Mouse (Mus musculus) hindbrain, embryonic 11.5 days (tissue): Measurements from ENCODE around the gene Tox2. TPM values are rescaled to one million over a fixed set of nuclear protein-coding genes. Genes with fewer than 3 reads are reported as not detected.

Experiments used
- ATAC-seq: fragments of 200-750 bp; cut with Nextera tagmentation; 2 replicates; pipeline ENCODE4 v1.8.0; 2017; ENCODE audit warnings: mild to moderate bottlenecking, moderate TSS enrichment, moderate library complexity; ENCODE audit not compliant: low FRiP score
- DNase-seq: peaks from one replicate; pipeline ENCODE4 v3.0.0-alpha.2; 2015; ENCODE audit warnings: low spot score
- H3K27ac ChIP-seq: fragments of 300-500 bp; sonication (generic); 2 replicates; pipeline ENCODE4 v1.5.1; 2014; ENCODE audit warnings: mild to moderate bottlenecking, low read depth, low read length
- H3K27me3 ChIP-seq: fragments of 300-500 bp; sonication (generic); 2 replicates; pipeline ENCODE4 v1.6.1; 2014; ENCODE audit warnings: mild to moderate bottlenecking, low read length, moderate library complexity, mixed read lengths; ENCODE audit not compliant: control insufficient read depth, insufficient read depth
- H3K36me3 ChIP-seq: fragments of 300-500 bp; sonication (generic); 2 replicates; pipeline ENCODE4 v1.6.1; 2014; ENCODE audit warnings: mild to moderate bottlenecking, low read length, moderate library complexity, mixed read lengths; ENCODE audit not compliant: control insufficient read depth, insufficient read depth
- H3K4me1 ChIP-seq: fragments of 300-500 bp; sonication (generic); replicated peaks from 2 replicates; pipeline ENCODE4 v1.6.1; 2014; ENCODE audit warnings: low read length, mixed read lengths; ENCODE audit not compliant: control insufficient read depth, insufficient read depth
- H3K4me2 ChIP-seq: fragments of 300-500 bp; sonication (generic); replicated peaks from 2 replicates; pipeline ENCODE4 v1.6.1; 2014; ENCODE audit warnings: mild to moderate bottlenecking, low read depth, low read length
- H3K4me3 ChIP-seq: fragments of 300-500 bp; sonication (generic); 2 replicates; pipeline ENCODE4 v1.5.1; 2014; ENCODE audit warnings: low read depth, low read length
- H3K9ac ChIP-seq: fragments of 300-500 bp; sonication (generic); 2 replicates; pipeline ENCODE4 v1.6.1; 2014; ENCODE audit warnings: low read depth, low read length
- H3K9me3 ChIP-seq: fragments of 300-500 bp; sonication (generic); 2 replicates; pipeline ENCODE4 v1.6.1; 2016; ENCODE audit warnings: low read length; ENCODE audit not compliant: control insufficient read depth
- WGBS: fragments of 180-500 bp; shearing (Covaris S2); extraction: QIAGEN DNeasy Blood & Tissue Kit; methylation state at CpG from one replicate; pipeline ENCODE4 v1.1.7; 2014; 5-methylcytosine and 5-hydroxymethylcytosine counted together
- polyA plus RNA-seq: library from polyadenylated mRNA; unstranded; fragments of >200 nt; fragmentation: Nextera tagmentation; extraction: Ambion mirVana; gene quantifications from 2 replicates; pipeline ENCODE4 v1.2.1, GENCODE M21; 2014

Tox2 gene
- polyA plus RNA-seq, 1 experiment from 2014 or later = 17.5 TPM

DNA sequence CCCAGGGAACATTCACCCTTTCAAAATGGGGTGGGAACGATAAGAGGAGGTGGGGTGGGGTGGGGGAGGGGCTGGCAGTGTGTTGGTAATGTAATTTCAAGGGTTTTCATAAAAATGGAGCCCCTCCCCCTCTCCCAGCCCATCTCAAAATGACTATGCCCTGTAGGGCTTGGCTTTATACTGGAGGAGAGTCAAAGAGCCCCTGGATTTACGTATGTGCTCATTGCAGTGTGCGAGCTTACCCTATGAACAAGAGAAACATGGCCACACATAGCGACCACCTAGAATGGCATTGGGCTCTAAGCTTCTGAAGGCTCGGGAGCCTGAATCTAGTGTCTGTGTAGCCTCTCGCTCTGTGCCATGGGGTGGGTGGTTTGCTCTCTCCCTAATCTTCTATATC, 51.3 kb downstream of the Tox2 start:
- no peaks in the 10 kb centered on the region for H3K9me3 ChIP-seq
- ATAC-seq (no peak), DNase-seq (no peak)
- no peaks in the 10 kb centered on the region for H3K27me3 ChIP-seq
- H3K36me3 ChIP-seq = no peaks in the 10 kb centered on the region
- WGBS = 88% methylated on average over 6 of the region's 6 CpGs
- H3K4me1 ChIP-seq = no peaks in the 10 kb centered on the region
- H3K4me3 ChIP-seq = no peak overlapping the region
- H3K9ac ChIP-seq = no peak overlapping the region
- no peak overlapping the region for H3K4me2 ChIP-seq
- no peak overlapping the region for H3K27ac ChIP-seq

DNA sequence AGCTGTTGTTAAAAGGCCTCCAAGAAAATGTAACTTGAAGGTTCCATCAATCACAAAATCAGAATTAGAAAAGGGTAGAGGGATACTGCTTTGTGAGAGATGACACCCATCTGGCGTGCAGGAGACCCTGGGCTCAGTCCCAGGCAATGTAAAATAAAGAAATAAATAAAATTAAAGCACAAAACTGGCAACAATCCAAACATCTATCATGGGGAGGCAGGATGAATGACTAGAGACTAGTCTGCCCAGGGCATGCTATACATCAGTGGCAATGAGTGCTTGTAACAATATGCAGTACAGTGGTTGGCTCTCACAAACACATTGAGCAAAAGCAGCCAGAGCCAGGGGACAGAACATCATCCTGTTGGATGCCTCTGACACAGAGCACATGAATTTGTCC, 53.8 kb downstream of the Tox2 start:
- Histone ChIP-seq H3K4me1 (no peaks in the 10 kb centered on the region), H3K36me3 (no peaks in the 10 kb centered on the region), H3K9ac (no peak overlapping the region), H3K27ac (no peak overlapping the region), H3K4me3 (no peak overlapping the region), H3K9me3 (no peaks in the 10 kb centered on the region), H3K27me3 (no peaks in the 10 kb centered on the region), H3K4me2 (no peak overlapping the region)
- DNase-seq = no peak
- 84% methylated on average over 1 of the region's 1 CpGs for WGBS
- no peak for ATAC-seq

DNA sequence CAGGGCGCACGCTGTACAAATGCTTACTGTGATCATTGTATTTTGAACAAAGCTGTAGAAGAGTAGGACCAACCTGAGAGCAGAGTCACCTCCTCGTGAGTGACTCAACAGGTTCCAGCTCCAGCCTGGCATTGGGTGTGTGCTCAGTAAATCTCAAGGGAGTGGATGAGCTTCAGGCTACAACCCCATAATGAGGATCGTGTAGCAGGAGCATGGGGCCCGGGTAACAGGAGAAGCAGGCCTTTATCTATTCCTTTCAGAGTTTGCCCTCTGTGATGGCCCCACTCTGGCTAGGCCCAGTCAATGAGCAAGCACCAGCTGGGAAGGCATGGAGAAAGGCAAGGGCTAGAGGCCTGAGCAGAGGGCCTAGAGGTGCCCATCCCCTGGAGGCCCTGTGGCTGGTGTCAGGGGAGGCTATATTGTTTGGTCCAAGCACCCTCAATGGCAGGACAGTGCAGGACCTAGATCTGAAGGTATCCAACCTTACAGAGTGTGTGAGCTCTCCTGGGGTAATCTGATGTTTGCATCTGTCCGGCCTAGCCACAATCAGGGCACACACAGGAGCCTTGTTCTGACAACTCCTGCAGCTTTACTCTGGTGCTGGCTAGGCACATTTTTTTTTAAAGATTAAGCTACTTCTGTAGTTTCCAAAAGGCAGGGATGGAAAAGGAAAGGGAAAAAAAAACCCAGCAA, 58.6 kb downstream of the Tox2 start:
- no peaks in the 10 kb centered on the region for H3K4me1 ChIP-seq
- H3K27me3 ChIP-seq = no peaks in the 10 kb centered on the region
- ATAC-seq (no peak), DNase-seq (no peak)
- no peak overlapping the region for H3K4me3 ChIP-seq
- WGBS = 74% methylated on average over 6 of the region's 6 CpGs
- H3K9me3 ChIP-seq = no peaks in the 10 kb centered on the region
- H3K9ac ChIP-seq = no peak overlapping the region
- H3K36me3 ChIP-seq = no peaks in the 10 kb centered on the region
- H3K4me2 ChIP-seq = no peak overlapping the region
- H3K27ac ChIP-seq = no peak overlapping the region

DNA sequence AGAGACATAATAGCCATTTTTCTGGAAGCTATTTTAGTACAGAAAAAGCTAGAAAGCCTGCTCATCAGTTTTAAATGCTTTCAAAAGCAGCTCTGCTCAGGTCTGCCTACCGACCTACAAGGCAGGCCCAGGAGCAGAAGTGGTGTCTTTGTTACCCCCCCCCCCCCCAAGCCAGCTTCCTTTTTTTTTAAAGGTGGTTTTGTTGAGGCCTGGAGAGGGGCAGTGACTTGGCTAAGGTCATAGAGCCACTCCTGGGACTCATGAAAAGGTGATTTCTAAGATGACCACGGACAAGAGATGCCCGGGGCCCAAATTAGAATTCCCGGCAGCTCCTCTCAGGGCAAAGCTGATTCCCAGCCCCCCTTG, 59.1 kb downstream of the Tox2 start:
- ATAC-seq (no peak), DNase-seq (no peak)
- 80% methylated on average over 4 of the region's 4 CpGs for WGBS
- H3K9me3 ChIP-seq = no peaks in the 10 kb centered on the region
- H3K4me3 ChIP-seq = no peak overlapping the region
- no peak overlapping the region for H3K27ac ChIP-seq
- no peaks in the 10 kb centered on the region for H3K4me1 ChIP-seq
- no peaks in the 10 kb centered on the region for H3K27me3 ChIP-seq
- H3K4me2 ChIP-seq = no peak overlapping the region
- no peak overlapping the region for H3K9ac ChIP-seq
- H3K36me3 ChIP-seq = no peaks in the 10 kb centered on the region

DNA sequence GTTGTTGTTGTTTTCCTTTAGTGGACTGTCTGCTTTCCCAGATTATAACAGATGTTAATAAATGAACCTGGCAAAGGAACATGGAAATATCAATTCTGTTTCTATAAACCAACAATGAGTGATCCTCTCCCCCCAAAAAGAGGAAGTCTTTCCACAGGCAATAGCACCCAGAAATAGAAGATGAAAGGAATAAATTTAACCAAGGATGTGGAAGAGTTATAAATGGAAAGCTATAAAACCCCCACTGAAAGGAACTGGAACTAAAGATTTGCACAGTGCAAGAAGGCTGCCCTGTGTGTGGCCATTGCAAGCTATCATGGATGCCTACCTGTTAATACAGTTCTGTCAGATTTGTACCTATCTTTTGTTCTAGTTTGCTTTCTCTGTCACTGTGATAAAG, 64.2 kb downstream of the Tox2 start:
- DNase-seq = no peak
- H3K9me3 ChIP-seq = no peaks in the 10 kb centered on the region
- no peak overlapping the region for H3K4me2 ChIP-seq
- no peak overlapping the region for H3K27ac ChIP-seq
- no peaks in the 10 kb centered on the region for H3K27me3 ChIP-seq
- ATAC-seq = no peak
- H3K4me3 ChIP-seq = no peak overlapping the region
- no peaks in the 10 kb centered on the region for H3K4me1 ChIP-seq
- H3K9ac ChIP-seq = no peak overlapping the region
- no peaks in the 10 kb centered on the region for H3K36me3 ChIP-seq

DNA sequence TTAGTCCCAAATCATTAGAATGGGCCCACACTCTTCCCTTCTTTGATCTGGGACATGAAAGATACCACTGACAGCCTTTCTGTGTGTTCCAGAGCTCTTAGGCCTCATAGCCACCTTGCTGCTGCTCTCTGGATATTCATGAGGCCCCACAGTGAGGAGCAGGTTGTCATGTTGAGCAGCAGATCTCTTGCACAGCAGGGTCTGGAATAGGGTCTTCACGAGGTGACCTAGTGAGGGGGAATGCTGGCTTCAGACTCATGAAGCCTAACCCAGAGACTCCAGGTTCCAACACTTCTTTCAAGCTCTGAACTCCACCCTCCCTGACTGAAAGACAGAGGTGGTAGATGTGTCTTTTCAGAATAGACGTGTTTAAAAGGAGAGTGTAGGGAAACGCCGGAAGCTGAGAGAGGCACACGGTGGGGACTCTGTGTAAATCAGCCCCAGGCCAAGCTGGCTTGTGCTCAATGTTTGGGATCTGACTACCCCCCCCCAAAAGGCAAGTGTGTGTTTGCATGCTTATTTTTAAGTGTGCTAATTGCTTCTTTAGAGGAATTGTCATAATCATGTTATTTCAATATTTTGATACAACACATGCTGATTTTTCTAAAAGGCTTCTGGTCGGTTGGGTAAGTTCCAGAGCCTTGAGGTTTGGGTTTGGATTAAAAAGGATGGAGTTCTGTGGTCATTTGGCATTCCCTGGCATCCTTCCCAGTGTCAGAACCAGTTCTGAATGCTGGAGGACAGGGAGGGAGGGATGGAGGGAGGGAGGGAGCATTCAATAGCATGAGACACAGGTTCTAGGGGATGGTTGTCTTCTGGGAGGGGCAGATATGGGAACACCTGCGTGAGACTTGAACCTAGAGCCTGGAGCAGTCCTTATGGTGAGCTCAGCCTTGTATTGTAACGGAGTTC, 68.9 kb downstream of the Tox2 start:
- Histone ChIP-seq H3K27ac (no peak overlapping the region), H3K4me3 (no peak overlapping the region), H3K9me3 (no peaks in the 10 kb centered on the region), H3K4me1 (no peaks in the 10 kb centered on the region), H3K9ac (no peak overlapping the region), H3K36me3 (0 out of 2 replicates have a peak, but pooled peaks cover 2% of the 10 kb centered on the region), H3K4me2 (no peak overlapping the region), H3K27me3 (no peaks in the 10 kb centered on the region)
- WGBS = 71% methylated on average over 8 of the region's 8 CpGs
- DNase-seq (no peak), ATAC-seq (no peak)

DNA sequence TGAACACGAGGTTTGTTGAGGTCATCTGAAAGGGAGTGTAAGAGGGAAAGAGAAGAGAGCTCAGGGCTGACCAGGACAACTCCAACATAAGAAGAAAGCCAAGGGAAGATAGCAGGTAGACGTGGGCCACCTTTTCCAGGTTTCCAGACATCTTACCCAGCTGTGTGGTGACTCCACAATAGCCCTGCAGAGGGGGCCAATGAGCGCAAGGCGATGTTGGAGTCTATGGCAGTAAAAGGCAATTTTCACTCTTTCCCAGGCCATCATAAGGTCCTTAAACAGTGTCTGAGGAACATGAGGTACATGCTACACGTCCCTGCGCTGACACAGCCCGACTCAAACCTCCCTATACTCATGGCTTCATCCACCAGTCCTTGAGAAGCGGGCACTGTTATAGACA, 70.9 kb downstream of the Tox2 start:
- Histone ChIP-seq H3K9ac (no peak overlapping the region), H3K36me3 (0 out of 2 replicates have a peak, but pooled peaks cover 2% of the 10 kb centered on the region), H3K4me2 (no peak overlapping the region), H3K4me3 (no peak overlapping the region), H3K27me3 (no peaks in the 10 kb centered on the region), H3K4me1 (no peaks in the 10 kb centered on the region; the same call in 1 of the 2 replicates), H3K27ac (no peak overlapping the region), H3K9me3 (no peaks in the 10 kb centered on the region)
- 83% methylated on average over 8 of the region's 8 CpGs for WGBS
- ATAC-seq = no peak
- DNase-seq = no peak

DNA sequence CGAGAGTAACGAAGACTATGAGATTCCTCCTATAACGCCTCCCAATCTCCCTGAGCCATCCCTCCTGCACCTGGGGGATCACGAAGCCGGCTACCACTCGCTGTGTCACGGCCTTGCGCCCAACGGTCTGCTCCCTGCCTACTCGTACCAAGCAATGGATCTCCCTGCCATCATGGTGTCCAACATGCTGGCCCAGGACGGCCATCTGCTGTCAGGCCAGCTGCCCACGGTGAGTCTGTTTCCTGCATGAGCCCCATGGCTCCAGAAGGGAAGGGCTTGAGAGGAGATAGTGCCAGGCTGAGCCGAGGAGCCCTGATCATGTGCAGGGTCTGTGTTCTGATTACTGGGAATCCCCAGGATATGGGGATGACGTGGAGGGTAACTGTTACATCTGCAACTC, 73.1 kb downstream of the Tox2 start:
- H3K4me1 ChIP-seq = no peaks in the 10 kb centered on the region; the same call in 1 of the 2 replicates
- no peaks in the 10 kb centered on the region for H3K9me3 ChIP-seq
- DNase-seq (no peak), ATAC-seq (no peak)
- H3K9ac ChIP-seq = no peak overlapping the region
- H3K4me3 ChIP-seq = no peak overlapping the region
- no peak overlapping the region for H3K27ac ChIP-seq
- 88% methylated on average over 14 of the region's 14 CpGs for WGBS
- no peaks in the 10 kb centered on the region for H3K27me3 ChIP-seq
- H3K4me2 ChIP-seq = no peak overlapping the region
- H3K36me3 ChIP-seq = 0 out of 2 replicates have a peak, but pooled peaks cover 2% of the 10 kb centered on the region
